22 mouse cellular contexts compared by ENCODE assay signal in the genomic region with DNA sequence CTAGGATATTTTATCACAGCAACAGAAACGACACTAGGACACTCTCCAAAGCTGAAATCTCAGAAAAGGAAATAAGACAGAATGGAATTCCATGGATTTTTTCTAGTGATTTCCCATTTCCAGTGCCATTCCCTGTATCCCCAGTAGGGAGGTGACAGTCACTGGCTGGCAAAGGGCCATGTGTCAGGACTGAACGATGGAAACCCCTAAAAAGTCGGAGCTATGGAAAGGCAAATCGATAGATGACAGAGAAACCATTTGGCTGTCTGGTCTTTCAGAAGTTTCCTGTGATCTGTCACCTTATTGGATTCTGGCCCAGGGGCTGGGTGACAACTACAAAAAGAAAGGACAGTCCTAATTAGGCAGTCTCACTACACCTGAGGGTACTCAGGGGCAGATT.
"Had no signal": no experiment of that assay in that cellular context is flagged by ENCODE, and none has a peak within 500 bp of the region (broad histone marks: within the 10 kb centered on the region; RNA-seq: fewer than 3 reads in every experiment).

No protein-coding gene starts in this region.

- H3K9me3 ChIP-seq: heart, embryonic 13.5 days; heart, embryonic 15.5 days; hindbrain, embryonic 13.5 days; hindbrain, embryonic 15.5 days; kidney, embryonic 15.5 days; limb, embryonic 13.5 days; limb, embryonic 15.5 days; liver, embryonic 12.5 days had no signal

- H3K27me3 ChIP-seq: heart, embryonic 13.5 days; heart, embryonic 15.5 days; hindbrain, embryonic 13.5 days; hindbrain, embryonic 15.5 days; kidney, embryonic 15.5 days; limb, embryonic 13.5 days; limb, embryonic 15.5 days; liver, embryonic 12.5 days had no signal

- H3K36me3 ChIP-seq: hindbrain, embryonic 13.5 days; hindbrain, embryonic 15.5 days; kidney, embryonic 15.5 days; limb, embryonic 13.5 days; limb, embryonic 15.5 days; liver, embryonic 12.5 days had no signal

- ATAC-seq: forebrain, postnatal 0 days; hindbrain, postnatal 0 days; intestine, embryonic 16.5 days; liver, embryonic 12.5 days had no signal

- DNase-seq: forebrain, postnatal 0 days; gastrocnemius, postnatal 14 days; gastrocnemius, postnatal 36 days; kidney, adult 11 months; kidney, adult 2 months; kidney, adult 9 months; kidney, postnatal 14 days; layer of hippocampus, adult 9-11 months; layer of hippocampus, postnatal 36 days; left cerebral cortex, postnatal 4 days had no signal

- H3K9ac ChIP-seq: forebrain, postnatal 0 days; heart, embryonic 13.5 days; heart, embryonic 15.5 days; hindbrain, embryonic 13.5 days; hindbrain, embryonic 15.5 days; kidney, embryonic 15.5 days; limb, embryonic 13.5 days; limb, embryonic 15.5 days; liver, embryonic 12.5 days; liver, embryonic 14.5 days had no signal

- H3K4me1 ChIP-seq: hindbrain, embryonic 13.5 days; hindbrain, embryonic 15.5 days; kidney, embryonic 15.5 days; limb, embryonic 13.5 days; limb, embryonic 15.5 days; liver, embryonic 12.5 days had no signal

- H3K4me2 ChIP-seq: heart, embryonic 13.5 days; heart, embryonic 15.5 days; hindbrain, embryonic 13.5 days; hindbrain, embryonic 15.5 days; kidney, embryonic 15.5 days; limb, embryonic 13.5 days; limb, embryonic 15.5 days; liver, embryonic 12.5 days had no signal

- H3K27ac ChIP-seq: heart, embryonic 13.5 days; heart, embryonic 15.5 days; hindbrain, embryonic 13.5 days; hindbrain, embryonic 15.5 days; hindbrain, postnatal 0 days; kidney, embryonic 15.5 days; kidney, postnatal 0 days; limb, embryonic 13.5 days; limb, embryonic 15.5 days; liver, embryonic 12.5 days; liver, embryonic 14.5 days had no signal

- H3K4me3 ChIP-seq: heart, embryonic 13.5 days; heart, embryonic 15.5 days; hindbrain, embryonic 13.5 days; hindbrain, embryonic 15.5 days; kidney, embryonic 15.5 days; limb, embryonic 13.5 days; limb, embryonic 15.5 days; liver, embryonic 12.5 days had no signal
